Mouse (Mus musculus) erythroblast, embryonic 14.5 days (primary cell): Measurements from ENCODE around the gene Arhgap28.

Experiments
- GATA1 ChIP-seq: IDR thresholded peaks from 2 replicates; pipeline ENCODE4 v1.6.1; 2012; ENCODE audit warnings: low read length, inconsistent platforms, mixed read lengths
- TAL1 ChIP-seq: IDR thresholded peaks from 3 replicates; pipeline ENCODE4 v1.6.1; 2012; ENCODE audit warnings: low read length, inconsistent platforms, mixed read lengths

DNA sequence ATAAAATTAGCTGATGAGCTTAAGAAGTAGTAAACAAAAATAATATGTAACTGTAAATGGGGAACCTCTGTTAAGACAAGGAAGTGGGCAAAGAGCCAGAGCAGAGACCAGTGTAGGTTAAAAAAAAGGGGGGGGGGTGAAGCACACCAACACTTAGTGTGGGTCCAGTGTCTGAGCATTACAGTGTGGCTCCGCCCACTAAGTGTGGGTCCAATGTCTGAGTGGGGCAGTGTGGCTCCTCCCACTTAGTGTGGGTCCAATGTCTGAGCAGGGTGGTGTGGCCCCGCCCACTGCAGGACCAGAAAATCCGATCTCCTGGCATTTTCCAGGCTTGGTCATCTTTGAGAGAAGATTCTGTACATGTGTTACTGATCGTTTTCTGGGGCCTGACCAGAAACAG, 101.1 kb downstream of the Arhgap28 start:
- no peak for TF ChIP-seq TAL1
- TF ChIP-seq GATA1, result no peak
